Mouse (Mus musculus): ENCODE measurements around the gene Zfp92.
A peak's percentile ranks its signal among the peaks of the same experiment; 100 is the strongest.

The Zfp92 gene

GRCm38 (mm10) chrX:73474340-73475165, 63.7 kb downstream of the Zfp92 start:
- no peak for DNase-seq

- no peak for DNase-seq
These were observed 64.9 kb downstream of the Zfp92 start for GRCm38 (mm10) chrX:73475658-73476256.

GRCm38 (mm10) chrX:73476621-73477020, 65.7 kb downstream of the Zfp92 start:
- peak; percentile 74 to 87 for DNase-seq

- no peak for DNase-seq
These were observed 66.6 kb downstream of the Zfp92 start for GRCm38 (mm10) chrX:73477500-73477899.
